Mouse (Mus musculus) hindbrain, embryonic 14.5 days (tissue): ENCODE results near the gene Atp8a1. TPM values are rescaled to one million over a fixed set of nuclear protein-coding genes. Genes with fewer than 3 reads are reported as not detected.

Source experiments
- ATAC-seq: fragments of 200-750 bp; cut with Nextera tagmentation; 2 replicates; pipeline ENCODE4 v1.8.0; 2017; ENCODE audit warnings: moderate number of reproducible peaks, mild to moderate bottlenecking, moderate TSS enrichment, moderate library complexity; ENCODE audit not compliant: low FRiP score
- DNase-seq: peaks from one replicate; pipeline ENCODE4 v3.0.0-alpha.2; 2015; ENCODE audit warnings: low spot score
- H3K27ac ChIP-seq: fragments of 300-500 bp; sonication (generic); 2 replicates; pipeline ENCODE4 v1.5.1; 2014; ENCODE audit warnings: mild to moderate bottlenecking, moderate library complexity
- H3K27me3 ChIP-seq: fragments of 300-500 bp; sonication (generic); 2 replicates; pipeline ENCODE4 v1.6.1; 2014; ENCODE audit warnings: mild to moderate bottlenecking, low read length, mixed read lengths; ENCODE audit not compliant: control insufficient read depth, insufficient read depth
- H3K36me3 ChIP-seq: fragments of 300-500 bp; sonication (generic); replicated peaks from 2 replicates; pipeline ENCODE4 v1.6.1; 2014; ENCODE audit not compliant: control insufficient read depth, insufficient read depth
- H3K4me1 ChIP-seq: fragments of 300-500 bp; sonication (generic); replicated peaks from 2 replicates; pipeline ENCODE4 v1.6.1; 2014; ENCODE audit warnings: antibody characterized with exemption, low read length, mixed read lengths; ENCODE audit not compliant: control insufficient read depth, insufficient read depth
- H3K4me2 ChIP-seq: fragments of 300-500 bp; sonication (generic); replicated peaks from 2 replicates; pipeline ENCODE4 v1.6.1; 2014; ENCODE audit warnings: mild to moderate bottlenecking, moderate library complexity
- H3K4me3 ChIP-seq: fragments of 300-500 bp; sonication (generic); replicated peaks from 2 replicates; pipeline ENCODE4 v1.5.1; 2014; ENCODE audit warnings: mild to moderate bottlenecking, low read length
- H3K9ac ChIP-seq: fragments of 300-500 bp; sonication (generic); 2 replicates; pipeline ENCODE4 v1.6.1; 2014
- H3K9me3 ChIP-seq: fragments of 300-500 bp; sonication (generic); 2 replicates; pipeline ENCODE4 v1.6.1; 2016; ENCODE audit warnings: low read length; ENCODE audit not compliant: control insufficient read depth
- WGBS: fragments of 180-500 bp; shearing (Covaris S2); extraction: QIAGEN DNeasy Blood & Tissue Kit; methylation state at CpG from one replicate; pipeline ENCODE4 v1.1.7; 2014; 5-methylcytosine and 5-hydroxymethylcytosine counted together
- polyA plus RNA-seq: library from polyadenylated mRNA; unstranded; fragments of >200 nt; fragmentation: Nextera tagmentation; extraction: Ambion mirVana; gene quantifications from 2 replicates; pipeline ENCODE4 v1.2.1, GENCODE M21; 2014

Atp8a1 gene
- polyA plus RNA-seq, 1 experiment from 2014 or later: 77.3 TPM

- Histone ChIP-seq H3K27ac (no peak overlapping the region), H3K4me1 (no peaks in the 10 kb centered on the region), H3K27me3 (no peaks in the 10 kb centered on the region), H3K9ac (no peak overlapping the region), H3K4me2 (no peak overlapping the region), H3K36me3 (peaks cover 24% of the 10 kb centered on the region), H3K9me3 (no peaks in the 10 kb centered on the region), H3K4me3 (no peak overlapping the region)
- 78% methylated on average over 8 of the region's 8 CpGs for WGBS
- ATAC-seq (no peak), DNase-seq (no peak)
Observed at GRCm38 (mm10) chr5:67640596-67641312, 206.5 kb downstream of the Atp8a1 start.

DNA sequence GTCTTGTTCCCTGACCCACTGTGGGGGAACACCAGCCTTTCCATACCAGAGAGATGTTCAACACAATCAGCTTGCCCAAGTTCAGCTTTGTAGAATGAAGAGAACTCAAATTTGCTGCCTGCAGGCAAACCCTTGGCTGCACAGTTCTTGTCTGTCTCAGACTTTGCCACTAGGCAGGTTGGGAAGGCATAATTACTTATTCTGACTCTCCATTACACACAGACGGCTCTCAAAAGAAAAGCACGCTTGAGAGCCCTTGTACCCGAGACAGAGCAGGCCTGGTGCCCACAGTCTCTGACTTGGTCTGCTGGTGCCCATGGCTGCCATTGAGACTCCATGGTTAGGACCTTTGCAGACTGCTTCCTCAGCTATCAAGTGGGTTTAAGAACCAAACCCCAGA, 212.9 kb downstream of the Atp8a1 start:
- Histone ChIP-seq H3K27ac (peak overlapping the region; percentile 41), H3K36me3 (peaks cover 10% of the 10 kb centered on the region), H3K9me3 (no peaks in the 10 kb centered on the region), H3K27me3 (no peaks in the 10 kb centered on the region), H3K4me2 (no peak overlapping the region), H3K9ac (no peak overlapping the region), H3K4me3 (no peak overlapping the region), H3K4me1 (peaks cover 19% of the 10 kb centered on the region)
- no peak for DNase-seq
- 12% methylated on average over 3 of the region's 3 CpGs for WGBS
- ATAC-seq: peak; percentile 53; the same call in 1 of the 2 replicates

DNA sequence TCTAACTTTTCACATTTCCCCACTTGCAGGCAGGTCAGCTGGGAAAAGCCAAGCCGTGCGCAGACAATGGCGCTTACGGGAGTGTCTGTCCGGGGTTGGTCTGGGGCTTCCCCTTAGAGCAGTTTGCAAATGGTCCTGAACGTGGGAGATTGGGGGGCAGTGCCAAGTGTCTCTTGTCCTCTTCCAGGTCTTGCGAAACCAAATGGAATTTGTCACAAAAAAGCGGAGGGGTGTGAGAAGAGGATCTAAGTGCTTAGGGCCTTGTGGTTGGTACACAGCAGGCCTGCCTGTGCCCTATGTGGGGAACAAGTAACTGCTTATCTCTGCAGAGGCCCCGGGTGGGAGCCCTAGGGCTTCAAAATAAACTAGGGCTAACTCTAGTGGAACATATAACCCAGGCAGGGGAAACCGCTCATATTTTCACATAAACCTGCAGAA, 213.4 kb downstream of the Atp8a1 start:
- Histone ChIP-seq H3K4me2 (peak overlapping the region; percentile 27), H3K4me1 (peaks cover 19% of the 10 kb centered on the region), H3K27me3 (no peaks in the 10 kb centered on the region), H3K4me3 (no peak overlapping the region), H3K9ac (peak overlapping the region; percentile 24; the same call in 1 of the 2 replicates), H3K36me3 (peaks cover 7% of the 10 kb centered on the region), H3K9me3 (no peaks in the 10 kb centered on the region), H3K27ac (peak overlapping the region; percentile 41)
- DNase-seq (no peak), ATAC-seq (peak; percentile 77; the same call in 1 of the 2 replicates)
- WGBS: 11% methylated on average over 10 of the region's 10 CpGs

DNA sequence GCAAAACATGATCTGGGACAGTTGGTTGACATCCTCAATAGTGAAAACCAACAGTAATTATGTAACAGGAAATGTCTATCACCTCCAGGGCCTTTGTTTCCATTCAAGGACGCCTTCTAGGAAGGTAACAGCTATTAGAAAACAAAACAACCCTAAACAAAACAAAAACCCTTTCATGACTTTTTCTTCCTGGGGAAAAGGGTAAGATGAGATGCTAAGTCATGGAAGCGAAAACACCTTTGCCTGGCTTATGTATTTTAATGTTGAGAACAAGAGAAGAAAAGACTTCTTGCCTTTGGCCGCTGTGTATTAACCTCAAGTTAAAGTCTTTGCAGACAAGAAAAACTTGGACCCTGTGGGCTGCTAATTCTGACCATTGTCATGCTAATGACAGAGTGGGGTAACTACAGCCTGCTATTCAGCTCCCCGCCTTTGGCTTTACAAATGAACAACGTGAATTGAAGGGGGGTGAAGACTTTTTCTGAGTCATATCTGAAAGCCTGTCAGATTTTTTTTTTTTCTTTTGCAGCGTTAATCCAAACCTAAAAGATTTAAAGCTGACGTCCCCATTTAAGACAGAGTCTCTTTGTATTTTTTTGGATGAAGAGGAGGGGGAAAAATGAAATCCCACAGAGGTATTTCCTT, 214.0 kb downstream of the Atp8a1 start:
- peaks cover 19% of the 10 kb centered on the region for H3K4me1 ChIP-seq
- no peaks in the 10 kb centered on the region for H3K27me3 ChIP-seq
- peak overlapping the region; percentile 41 for H3K27ac ChIP-seq
- H3K9me3 ChIP-seq: no peaks in the 10 kb centered on the region
- H3K9ac ChIP-seq: peak overlapping the region; percentile 24; the same call in 1 of the 2 replicates
- peaks cover 9% of the 10 kb centered on the region for H3K36me3 ChIP-seq
- 4% methylated on average over 7 of the region's 7 CpGs for WGBS
- H3K4me3 ChIP-seq: no peak overlapping the region
- ATAC-seq: no peak
- peak; percentile 41 for DNase-seq
- H3K4me2 ChIP-seq: peak overlapping the region; percentile 27

- Histone ChIP-seq H3K4me3 (no peak overlapping the region), H3K9ac (no peak overlapping the region), H3K4me2 (no peak overlapping the region), H3K4me1 (peaks cover 19% of the 10 kb centered on the region), H3K36me3 (peaks cover 4% of the 10 kb centered on the region; the same call in 1 of the 2 replicates), H3K27me3 (no peaks in the 10 kb centered on the region), H3K27ac (no peak overlapping the region), H3K9me3 (no peaks in the 10 kb centered on the region)
- ATAC-seq: no peak
- DNase-seq: no peak
- WGBS: 95% methylated on average over 12 of the region's 12 CpGs
Observed at GRCm38 (mm10) chr5:67631261-67631660, 216.0 kb downstream of the Atp8a1 start.

DNA sequence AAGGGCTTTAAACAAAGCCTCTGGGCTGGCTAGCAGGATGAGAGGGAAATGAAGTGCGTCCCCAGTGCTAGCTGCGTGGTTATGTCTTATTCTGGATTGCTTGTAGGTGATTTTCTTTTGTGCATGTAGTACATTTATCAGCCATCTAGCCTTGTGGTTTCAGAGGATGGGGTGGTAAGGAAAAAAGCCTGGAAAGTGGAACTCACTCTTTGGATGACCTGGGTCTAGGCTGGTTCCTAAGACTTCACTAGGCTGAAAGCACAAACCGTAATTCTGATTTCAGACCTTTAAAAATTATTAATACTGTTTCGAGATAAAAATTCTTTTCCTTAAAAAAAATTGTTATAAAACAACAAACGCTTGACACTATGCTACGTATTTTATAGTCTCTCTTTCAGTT, 217.4 kb downstream of the Atp8a1 start:
- Histone ChIP-seq H3K9ac (no peak overlapping the region), H3K4me2 (no peak overlapping the region), H3K36me3 (peaks cover 4% of the 10 kb centered on the region; the same call in 1 of the 2 replicates), H3K4me3 (no peak overlapping the region), H3K27me3 (no peaks in the 10 kb centered on the region), H3K27ac (no peak overlapping the region), H3K4me1 (peaks cover 19% of the 10 kb centered on the region), H3K9me3 (no peaks in the 10 kb centered on the region)
- ATAC-seq (no peak), DNase-seq (no peak)
- WGBS: 81% methylated on average over 6 of the region's 6 CpGs

DNA sequence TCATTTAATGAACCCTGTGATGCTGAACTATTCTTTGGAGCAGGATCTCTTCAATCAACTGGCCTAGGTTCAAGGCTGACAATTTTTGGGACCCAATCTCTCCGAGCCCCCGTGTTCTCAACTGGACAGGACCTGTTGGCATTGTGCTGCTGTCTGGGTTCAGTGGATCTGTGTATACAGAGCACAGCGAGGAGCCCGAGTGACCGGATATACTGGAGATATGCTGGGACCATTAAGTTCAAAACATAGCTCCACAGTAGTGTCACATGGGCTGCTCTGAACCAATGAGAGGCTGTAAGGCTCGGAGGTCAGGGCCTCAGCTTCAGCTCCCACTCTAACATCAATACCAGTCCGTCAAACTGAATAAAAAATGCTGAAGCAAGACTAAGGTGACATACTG, 217.8 kb downstream of the Atp8a1 start:
- 63% methylated on average over 7 of the region's 7 CpGs for WGBS
- Histone ChIP-seq H3K27ac (no peak overlapping the region), H3K4me2 (no peak overlapping the region), H3K4me1 (peaks cover 16% of the 10 kb centered on the region), H3K36me3 (peaks cover 4% of the 10 kb centered on the region; the same call in 1 of the 2 replicates), H3K4me3 (no peak overlapping the region), H3K27me3 (no peaks in the 10 kb centered on the region), H3K9me3 (no peaks in the 10 kb centered on the region), H3K9ac (no peak overlapping the region)
- DNase-seq (no peak), ATAC-seq (no peak)

GRCm38 (mm10) chr5:67628180-67628940, 218.9 kb downstream of the Atp8a1 start:
- 68% methylated on average over 9 of the region's 9 CpGs for WGBS
- Histone ChIP-seq H3K9me3 (no peaks in the 10 kb centered on the region), H3K4me3 (no peak overlapping the region), H3K27ac (no peak overlapping the region), H3K4me1 (peaks cover 5% of the 10 kb centered on the region; the same call in 1 of the 2 replicates), H3K36me3 (peaks cover 9% of the 10 kb centered on the region; the same call in 1 of the 2 replicates), H3K9ac (no peak overlapping the region), H3K4me2 (no peak overlapping the region), H3K27me3 (no peaks in the 10 kb centered on the region)
- ATAC-seq: no peak
- DNase-seq: no peak

DNA sequence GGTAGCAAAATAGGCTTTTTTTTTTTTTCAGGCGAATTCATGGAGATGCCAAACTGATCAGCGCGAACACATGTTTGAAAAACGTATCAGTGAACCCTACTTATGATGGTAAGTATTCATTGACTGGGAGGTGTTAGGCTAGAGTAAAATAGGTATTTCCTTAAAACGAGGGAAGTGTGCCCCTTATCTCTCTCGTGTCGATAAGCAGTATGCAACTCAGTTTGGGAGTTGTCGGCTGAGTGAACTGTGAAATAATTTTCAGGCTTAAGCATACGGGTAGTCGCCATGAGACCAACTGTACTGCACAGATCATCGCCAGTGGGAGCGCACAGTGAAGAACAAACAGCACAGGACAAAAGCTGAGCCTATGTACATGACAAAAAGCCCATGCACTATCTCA, 226.0 kb downstream of the Atp8a1 start:
- H3K27me3 ChIP-seq: no peaks in the 10 kb centered on the region
- no peak overlapping the region for H3K27ac ChIP-seq
- no peaks in the 10 kb centered on the region for H3K9me3 ChIP-seq
- H3K36me3 ChIP-seq: peaks cover 32% of the 10 kb centered on the region
- ATAC-seq: no peak
- no peak overlapping the region for H3K9ac ChIP-seq
- no peak overlapping the region for H3K4me3 ChIP-seq
- H3K4me1 ChIP-seq: no peaks in the 10 kb centered on the region
- H3K4me2 ChIP-seq: no peak overlapping the region
- no peak for DNase-seq
- WGBS: 85% methylated on average over 12 of the region's 12 CpGs
